Mouse (Mus musculus) thymus, adult 2 months (tissue): Measurements from ENCODE around the gene Cd46.

ENCODE experiments used
- CTCF ChIP-seq: fragments of 200-500 bp; IDR thresholded peaks from 2 replicates; pipeline ENCODE4 v1.5.1; 2012; ENCODE audit warnings: mild to moderate bottlenecking, control low read depth, low read length, moderate library complexity, borderline replicate concordance; ENCODE audit not compliant: control insufficient read depth, poor library complexity, insufficient read depth; ENCODE audit errors: extremely low read depth
- POLR2A ChIP-seq: fragments of 200-500 bp; IDR thresholded peaks from 2 replicates; pipeline ENCODE4 v1.6.1; 2012; ENCODE audit warnings: mild to moderate bottlenecking, low read length, control low read depth, moderate library complexity; ENCODE audit not compliant: control insufficient read depth, poor library complexity, insufficient read depth; ENCODE audit errors: extremely low read depth

DNA sequence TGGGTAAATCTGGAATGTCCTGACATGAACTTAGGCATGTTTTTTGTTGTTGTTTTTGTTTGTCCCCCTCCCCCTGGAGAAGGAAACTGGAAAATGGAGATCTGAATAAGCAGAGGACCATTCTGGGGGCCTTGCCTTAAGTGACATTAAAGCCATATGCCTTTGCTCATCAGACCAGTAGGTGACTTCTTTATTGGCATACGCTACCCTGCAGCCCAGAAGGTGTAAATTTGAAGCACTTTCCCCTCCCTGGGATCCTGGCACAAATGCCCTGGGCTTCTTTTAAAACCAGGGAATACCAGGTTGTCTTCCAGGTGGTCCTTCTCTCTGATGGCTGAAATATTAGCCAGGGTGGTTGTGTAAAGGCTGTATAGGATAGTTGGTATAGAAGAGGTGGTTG lies 76.8 kb downstream of the Cd46 start:
- TF ChIP-seq CTCF = no peak
- TF ChIP-seq POLR2A = no peak
